Mouse (Mus musculus) brain, embryonic 14.5 days (tissue): Measurements from ENCODE around the gene Vmo1.

Source experiments
- CTCF ChIP-seq: fragments of 200-500 bp; IDR thresholded peaks from 2 replicates; pipeline ENCODE4 v1.5.1; 2012; ENCODE audit warnings: inconsistent platforms, mild to moderate bottlenecking, moderate library complexity, borderline replicate concordance; ENCODE audit not compliant: insufficient read depth, insufficient read length; ENCODE audit errors: extremely low read depth
- POLR2A ChIP-seq: fragments of 200-500 bp; IDR thresholded peaks from 2 replicates; pipeline ENCODE4 v1.6.1; 2012; ENCODE audit warnings: mild to moderate bottlenecking, inconsistent platforms, borderline replicate concordance; ENCODE audit not compliant: poor library complexity, insufficient read depth, insufficient read length, severe bottlenecking; ENCODE audit errors: extremely low read depth

- TF ChIP-seq POLR2A (no peak), CTCF (no peak)
Observed at GRCm38 (mm10) chr11:70526211-70526610, 11.8 kb upstream of the Vmo1 start.
